Mouse (Mus musculus) spleen, adult 2 months (tissue): Measurements from ENCODE around the gene Dnali1. TPM values are rescaled to one million over a fixed set of nuclear protein-coding genes. Genes with fewer than 3 reads are reported as not detected.

Experiments
- DNase-seq, 2 experiments: peaks; one replicate each; pipeline versions ENCODE4 v3.0.0 to v3.0.0-alpha.2; 2012 to 2021; ENCODE audit warnings: low spot score in 2 of 2, low read depth in 1 of 2
- H3K27ac ChIP-seq: fragments of 200-500 bp; 2 replicates; pipeline ENCODE4 v1.5.1; 2012; ENCODE audit warnings: low read length, inconsistent platforms; ENCODE audit not compliant: insufficient read depth
- H3K27me3 ChIP-seq: fragments of 200-500 bp; 2 replicates; pipeline ENCODE4 v1.6.1; 2012; ENCODE audit warnings: mild to moderate bottlenecking, moderate library complexity, low read length, inconsistent platforms; ENCODE audit not compliant: control insufficient read depth, insufficient read depth
- H3K36me3 ChIP-seq: fragments of 200-500 bp; 2 replicates; pipeline ENCODE4 v1.6.1; 2012; ENCODE audit warnings: mild to moderate bottlenecking, low read length, inconsistent platforms; ENCODE audit not compliant: control insufficient read depth, insufficient read depth
- H3K4me1 ChIP-seq: fragments of 200-500 bp; 2 replicates; pipeline ENCODE4 v1.6.1; 2011; ENCODE audit warnings: inconsistent platforms; ENCODE audit not compliant: control insufficient read depth, insufficient read depth, insufficient read length
- H3K4me3 ChIP-seq: fragments of 200-500 bp; 2 replicates; pipeline ENCODE4 v1.5.1; 2011; ENCODE audit warnings: mild to moderate bottlenecking, inconsistent platforms; ENCODE audit not compliant: insufficient read depth, insufficient read length; ENCODE audit errors: extremely low read depth
- CTCF ChIP-seq: fragments of 200-500 bp; IDR thresholded peaks from 2 replicates; pipeline ENCODE4 v1.5.1; 2011; ENCODE audit warnings: mild to moderate bottlenecking, inconsistent platforms; ENCODE audit not compliant: insufficient read depth, insufficient read length, insufficient replicate concordance; ENCODE audit errors: extremely low read depth
- POLR2A ChIP-seq: fragments of 200-500 bp; IDR thresholded peaks from 2 replicates; pipeline ENCODE4 v1.6.1; 2011; ENCODE audit warnings: low read depth, low read length, inconsistent platforms
- WGBS: fragments of 180-500 bp; shearing (Covaris S2); methylation state at CpG from one replicate; pipeline ENCODE4 v1.1.7; 2018; 5-methylcytosine and 5-hydroxymethylcytosine counted together
- polyA plus RNA-seq: library from polyadenylated mRNA; depleted of rRNA; stranded (reverse); fragments of >200 nt; gene quantifications from 2 replicates; pipeline ENCODE4 v1.2.3, GENCODE M21; 2012

Dnali1 gene
- polyA plus RNA-seq, 1 experiment = not detected

DNA sequence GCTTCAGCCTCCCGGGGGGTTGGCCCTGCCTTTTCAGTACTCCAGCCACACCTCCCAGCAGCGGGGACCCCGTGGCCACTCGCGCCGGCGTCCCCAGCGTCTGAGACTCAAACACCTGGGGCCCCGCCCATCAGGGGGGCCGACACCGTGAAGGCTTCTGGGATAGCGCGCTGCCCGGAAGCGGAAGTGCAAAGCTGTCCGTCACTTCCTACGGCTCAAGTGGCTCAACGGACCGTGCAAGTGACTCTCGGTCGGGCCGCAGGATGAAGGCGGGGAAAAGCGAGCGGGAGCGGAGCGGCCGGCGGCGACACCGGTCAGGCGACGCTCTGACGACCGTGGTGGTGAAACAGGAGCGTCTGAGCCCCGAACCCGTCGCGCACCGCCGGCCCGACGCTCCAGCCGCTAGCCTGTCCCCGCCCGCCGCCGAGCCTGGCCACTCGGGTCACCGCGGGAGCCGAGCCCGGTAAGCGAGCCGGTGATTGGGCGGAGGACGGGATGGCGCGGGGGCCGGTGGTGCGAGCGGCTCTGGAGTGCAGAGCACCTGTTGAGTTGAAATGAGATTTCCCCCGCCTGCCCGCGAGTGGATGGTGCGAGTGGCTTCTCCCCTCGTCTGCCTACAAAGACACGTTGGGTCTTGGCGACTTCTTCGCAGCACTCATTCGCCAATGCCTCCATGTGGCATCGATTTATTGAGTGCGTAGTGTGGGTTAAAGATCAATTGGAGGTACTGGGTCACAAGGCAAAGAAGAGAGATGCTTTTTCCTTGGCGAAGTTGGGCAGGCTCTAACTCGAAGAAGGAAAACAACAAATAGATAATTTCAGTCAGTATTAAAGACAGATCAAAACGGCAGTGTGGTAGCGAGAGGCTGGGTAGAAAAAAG is 1.2 kb upstream of the Dnali1 start, which contains the start of gene Snip1:
TSS of gene Snip1 (plus strand) at position 183 of the 881 bp plus-strand sequence.
- H3K27ac ChIP-seq = peak within 1 kb of the TSS; percentile 54
- TF ChIP-seq CTCF (no peak), POLR2A (no peak; the same call in none of the 2 replicates)
- H3K27me3 ChIP-seq = no peaks in the 10 kb centered on the region
- peak within 1 kb of the TSS; percentile 86 for H3K4me3 ChIP-seq
- peaks cover 7% of the 10 kb centered on the region; the same call in 1 of the 2 replicates for H3K4me1 ChIP-seq
- under 1% methylated on average over 75 of the region's 78 CpGs for WGBS
- peak; percentile 84 to 94 for DNase-seq
- peaks cover 19% of the 10 kb centered on the region for H3K36me3 ChIP-seq

DNA sequence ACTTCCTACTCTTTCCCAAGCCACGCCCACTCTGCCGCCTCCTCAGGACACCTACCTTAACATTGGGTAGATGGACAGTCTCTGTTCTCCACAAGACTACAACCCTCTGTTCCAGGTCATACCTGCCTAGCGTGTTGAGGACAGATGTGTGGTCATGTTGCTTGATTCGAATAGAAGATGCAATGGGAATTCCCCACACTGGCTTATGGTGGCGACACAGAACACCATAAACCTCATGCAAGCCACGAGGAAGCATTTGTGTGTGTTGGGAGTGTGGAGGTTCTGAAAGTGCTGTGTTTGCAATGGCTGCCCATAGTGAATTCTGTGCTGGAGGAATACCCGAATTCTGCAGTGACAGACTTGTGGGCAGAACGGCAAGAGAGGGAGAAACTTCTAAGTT is 1.7 kb downstream of the Dnali1 start:
- DNase-seq = no peak
- no peak overlapping the region for H3K4me3 ChIP-seq
- H3K4me1 ChIP-seq = peaks cover 7% of the 10 kb centered on the region; the same call in 1 of the 2 replicates
- no peaks in the 10 kb centered on the region; the same call in 1 of the 2 replicates for H3K36me3 ChIP-seq
- no peaks in the 10 kb centered on the region for H3K27me3 ChIP-seq
- no peak overlapping the region for H3K27ac ChIP-seq
- no peak for TF ChIP-seq CTCF
- TF ChIP-seq POLR2A = no peak
- WGBS = 53% methylated on average over 8 of the region's 8 CpGs

DNA sequence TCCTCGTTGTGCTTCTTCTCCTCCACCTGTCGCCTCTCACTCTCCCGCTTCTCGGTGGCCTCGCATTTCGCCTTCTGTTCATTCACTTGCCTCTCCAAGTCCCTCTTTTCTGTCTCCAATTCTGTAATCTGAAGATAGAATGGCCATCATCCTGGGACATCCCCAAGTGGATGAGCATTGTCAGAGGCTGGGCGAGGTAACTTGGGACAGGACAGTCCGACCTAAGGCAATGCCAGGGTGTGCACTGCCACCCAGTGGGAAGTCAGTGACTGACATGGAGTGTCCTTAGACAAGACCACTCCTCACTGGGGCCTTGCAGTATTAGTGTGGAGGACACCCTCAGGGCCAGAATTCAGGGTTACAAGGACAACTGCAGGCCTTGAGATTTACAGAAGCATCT is 6.5 kb downstream of the Dnali1 start:
- 6% methylated on average over 8 of the region's 8 CpGs for WGBS
- peak in 1 of 2 experiments; percentile 44 for DNase-seq
- peaks cover 6% of the 10 kb centered on the region for H3K36me3 ChIP-seq
- no peaks in the 10 kb centered on the region for H3K27me3 ChIP-seq
- no peaks in the 10 kb centered on the region; the same call in 1 of the 2 replicates for H3K4me1 ChIP-seq
- peak; percentile 71; the same call in 1 of the 2 replicates for TF ChIP-seq CTCF
- TF ChIP-seq POLR2A = no peak
- H3K27ac ChIP-seq = no peak overlapping the region
- peak overlapping the region; percentile 26; the same call in 1 of the 2 replicates for H3K4me3 ChIP-seq

DNA sequence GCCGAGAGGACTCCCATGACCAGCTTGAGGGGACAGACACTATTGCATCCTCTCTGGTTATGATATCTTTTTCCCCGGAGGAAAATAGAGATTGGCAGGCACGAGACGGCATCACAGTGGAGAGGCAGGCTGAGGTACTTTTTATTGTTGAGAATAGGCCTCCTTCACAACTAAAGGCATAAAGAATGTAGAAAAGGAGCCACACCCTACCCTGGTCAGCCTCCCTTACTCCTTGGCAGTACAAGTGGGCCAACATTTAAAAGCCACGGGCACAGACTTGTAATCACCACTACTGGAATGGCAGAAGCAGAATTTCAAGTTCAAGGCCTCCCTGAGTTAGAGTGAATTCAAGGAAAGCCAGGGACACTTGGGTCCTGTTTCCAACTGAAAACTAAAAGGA is 7.5 kb downstream of the Dnali1 start:
- H3K36me3 ChIP-seq = peaks cover 12% of the 10 kb centered on the region
- 88% methylated on average over 5 of the region's 5 CpGs for WGBS
- no peak for DNase-seq
- no peak overlapping the region for H3K27ac ChIP-seq
- no peak overlapping the region for H3K4me3 ChIP-seq
- H3K27me3 ChIP-seq = no peaks in the 10 kb centered on the region
- no peaks in the 10 kb centered on the region; the same call in 1 of the 2 replicates for H3K4me1 ChIP-seq
- no peak for TF ChIP-seq POLR2A
- no peak for TF ChIP-seq CTCF

DNA sequence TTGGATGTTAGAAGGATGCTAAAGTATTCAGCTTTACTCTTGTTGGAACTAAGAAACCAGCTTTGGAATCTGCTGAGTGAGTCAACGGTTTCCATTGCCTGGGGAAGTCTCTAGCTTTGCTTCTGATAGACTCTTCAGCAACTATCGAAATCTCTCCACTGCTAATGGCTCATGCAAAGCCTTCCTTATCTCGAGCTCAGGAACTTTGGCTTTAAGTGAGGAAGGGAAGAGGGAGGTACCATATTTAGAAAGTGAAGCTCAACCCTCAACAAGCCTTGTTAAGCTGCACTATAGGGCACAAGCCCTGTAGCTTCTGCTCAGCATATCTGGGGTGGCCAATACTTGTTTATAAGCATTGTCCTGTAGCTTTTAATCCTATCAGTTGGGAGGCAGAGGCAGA is 8.2 kb downstream of the Dnali1 start:
- TF ChIP-seq POLR2A (no peak), CTCF (no peak)
- 53% methylated on average over 3 of the region's 3 CpGs for WGBS
- no peak for DNase-seq
- Histone ChIP-seq H3K27ac (no peak overlapping the region), H3K4me3 (no peak overlapping the region), H3K4me1 (no peaks in the 10 kb centered on the region; the same call in 1 of the 2 replicates), H3K36me3 (peaks cover 16% of the 10 kb centered on the region), H3K27me3 (no peaks in the 10 kb centered on the region)

DNA sequence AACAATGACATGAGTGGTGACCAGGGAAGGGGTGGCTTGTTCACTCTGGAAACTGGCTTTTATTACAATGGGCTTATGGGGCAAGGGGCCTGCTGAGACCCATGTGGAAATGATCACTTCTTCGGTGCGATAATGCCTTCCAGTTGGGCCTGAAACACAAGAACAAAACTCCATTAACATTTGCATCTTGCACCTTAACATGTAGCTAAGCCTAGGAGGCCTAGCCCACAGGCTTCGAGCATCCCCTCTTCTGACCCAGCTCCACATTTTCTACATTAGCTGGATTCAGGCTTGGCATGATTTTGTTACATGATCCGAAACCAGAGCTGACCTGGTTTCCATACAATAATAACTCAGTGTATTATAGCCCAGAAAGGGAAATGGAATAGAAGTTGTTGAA is 9.0 kb downstream of the Dnali1 start:
- WGBS = 93% methylated on average over 4 of the region's 4 CpGs
- TF ChIP-seq POLR2A (no peak), CTCF (no peak)
- DNase-seq = no peak

DNA sequence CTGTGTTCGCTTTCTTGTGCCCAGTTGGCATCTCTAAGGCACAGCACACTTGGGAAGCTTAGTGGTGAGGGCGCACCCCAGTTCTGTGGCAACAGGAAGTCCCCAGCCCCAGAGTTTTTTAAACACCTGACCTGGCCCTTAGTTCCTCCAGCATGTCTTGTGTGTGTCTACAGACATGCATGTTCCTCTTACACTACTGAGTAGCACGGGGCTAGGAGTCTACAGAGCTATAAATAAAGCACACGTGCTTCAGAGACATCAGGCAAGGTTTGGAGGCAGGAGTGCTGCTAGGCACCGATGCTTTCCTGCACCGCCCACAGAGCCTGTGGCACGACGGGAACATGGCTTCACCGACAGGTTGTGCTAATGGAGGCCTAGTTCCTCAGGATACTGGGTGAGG is 10.1 kb downstream of the Dnali1 start:
- no peak for DNase-seq
- 39% methylated on average over 9 of the region's 9 CpGs for WGBS
- TF ChIP-seq CTCF = no peak
- no peak for TF ChIP-seq POLR2A
- no peak overlapping the region for H3K4me3 ChIP-seq
- H3K4me1 ChIP-seq = no peaks in the 10 kb centered on the region; the same call in 1 of the 2 replicates
- peaks cover 19% of the 10 kb centered on the region for H3K36me3 ChIP-seq
- no peaks in the 10 kb centered on the region for H3K27me3 ChIP-seq
- H3K27ac ChIP-seq = peak overlapping the region; percentile 73

More for the DNA sequence above, 9.0 kb downstream of the Dnali1 start:
- Histone ChIP-seq H3K27ac (no peak overlapping the region), H3K4me3 (no peak overlapping the region), H3K27me3 (no peaks in the 10 kb centered on the region), H3K4me1 (no peaks in the 10 kb centered on the region; the same call in 1 of the 2 replicates), H3K36me3 (peaks cover 19% of the 10 kb centered on the region)
